Mouse (Mus musculus) neural tube, postnatal 0 days (tissue): ENCODE measurements around the gene Mrpl12. TPM values are rescaled to one million over a fixed set of nuclear protein-coding genes. Genes with fewer than 3 reads are reported as not detected.

Source experiments
- polyA plus RNA-seq: library from polyadenylated mRNA; unstranded; fragments of >200 nt; fragmentation: Nextera tagmentation; extraction: Ambion mirVana; gene quantifications from 2 replicates; pipeline ENCODE4 v1.2.1, GENCODE M21; 2015

Gene Mrpl12
- 156 and 163 TPM in 2 replicates for polyA plus RNA-seq

GRCm38 (mm10) chr11:120484265-120484981 is at the start of gene Mrpl12:
Mrpl12 (plus strand) TSS chr11:120484613.

GRCm38 (mm10) chr11:120437152-120437856 is 47.1 kb upstream of the Mrpl12 start, which contains the start of gene Nploc4:
Nploc4 (minus strand) TSS chr11:120437708.

GRCm38 (mm10) chr11:120442344-120442743 is 42.1 kb upstream of the Mrpl12 start, which contains the start of gene Tspan10:
Tspan10 (plus strand) TSS chr11:120442644.

GRCm38 (mm10) chr11:120453306-120453705 is 31.1 kb upstream of the Mrpl12 start, which contains the start of gene Pde6g:
Pde6g (minus strand) TSS chr11:120453500.

GRCm38 (mm10) chr11:120457772-120458751 is 26.4 kb upstream of the Mrpl12 start, which contains the start of the genes Oxld1 and Ccdc137:
Oxld1 (minus strand) TSS chr11:120458068.
Ccdc137 (plus strand) TSS chr11:120458115.

GRCm38 (mm10) chr11:120467051-120467735 is 17.2 kb upstream of the Mrpl12 start, which contains the start of gene Arl16:
Arl16 (minus strand) TSS chr11:120467607.

GRCm38 (mm10) chr11:120491317-120492023 is 7.1 kb downstream of the Mrpl12 start, which contains the start of gene Slc25a10:
Slc25a10 (plus strand) TSS chr11:120491840.

GRCm38 (mm10) chr11:120530085-120530964 is 45.9 kb downstream of the Mrpl12 start, which contains the start of gene Gcgr:
Gcgr (plus strand) TSS chr11:120530699.

Other genes starting within 250 kb of the Mrpl12 start
- 3,213 and 3,438 TPM in 2 replicates for gene Actg1, start 136.1 kb upstream of the Mrpl12 start, polyA plus RNA-seq
- gene Fscn2, start 123.1 kb upstream of the Mrpl12 start, polyA plus RNA-seq, result 1.2 and 1.4 TPM in 2 replicates
- gene Faap100, start 105.8 kb upstream of the Mrpl12 start, polyA plus RNA-seq, result 55.9 and 70.0 TPM in 2 replicates
- 25.7 and 27.7 TPM in 2 replicates for gene Nploc4, start 46.9 kb upstream of the Mrpl12 start, polyA plus RNA-seq
- not detected in 2 replicates for gene Tspan10, start 42.0 kb upstream of the Mrpl12 start, polyA plus RNA-seq
- gene Pde6g, start 31.1 kb upstream of the Mrpl12 start, polyA plus RNA-seq, result 0.15 TPM in 1 of 2 replicates, not detected in the other
- gene Oxld1, start 26.5 kb upstream of the Mrpl12 start, polyA plus RNA-seq, result 15.1 and 15.8 TPM in 2 replicates
- gene Ccdc137, start 26.5 kb upstream of the Mrpl12 start, polyA plus RNA-seq, result 16.5 and 23.4 TPM in 2 replicates
- 86.7 and 89.4 TPM in 2 replicates for gene Arl16, start 17.0 kb upstream of the Mrpl12 start, polyA plus RNA-seq
- gene Slc25a10, start 7.2 kb downstream of the Mrpl12 start, polyA plus RNA-seq, result 29.1 and 32.5 TPM in 2 replicates
- 0.29 and 0.30 TPM in 2 replicates for gene Gcgr, start 46.1 kb downstream of the Mrpl12 start, polyA plus RNA-seq
- gene Mcrip1, start 65.1 kb downstream of the Mrpl12 start, polyA plus RNA-seq, result 238 and 259 TPM in 2 replicates
- not detected in 2 replicates for gene Ppp1r27, start 66.5 kb downstream of the Mrpl12 start, polyA plus RNA-seq
- 213 and 228 TPM in 2 replicates for gene P4hb, start 88.6 kb downstream of the Mrpl12 start, polyA plus RNA-seq
- 444 and 484 TPM in 2 replicates for gene Arhgdia, start 97.0 kb downstream of the Mrpl12 start, polyA plus RNA-seq
- gene Alyref, start 113.8 kb downstream of the Mrpl12 start, polyA plus RNA-seq, result 163 and 172 TPM in 2 replicates
- 220 and 225 TPM in 2 replicates for gene Anapc11, start 113.8 kb downstream of the Mrpl12 start, polyA plus RNA-seq
- gene Npb, start 123.9 kb downstream of the Mrpl12 start, polyA plus RNA-seq, result 1.8 and 3.2 TPM in 2 replicates
- gene Pcyt2, start 133.3 kb downstream of the Mrpl12 start, polyA plus RNA-seq, result 162 and 185 TPM in 2 replicates
- gene Sirt7, start 140.6 kb downstream of the Mrpl12 start, polyA plus RNA-seq, result 42.3 and 44.0 TPM in 2 replicates
- gene Mafg, start 149.0 kb downstream of the Mrpl12 start, polyA plus RNA-seq, result 47.6 and 50.2 TPM in 2 replicates
- 8.8 and 9.5 TPM in 2 replicates for gene Pycr1, start 159.2 kb downstream of the Mrpl12 start, polyA plus RNA-seq
- gene Myadml2, start 163.5 kb downstream of the Mrpl12 start, polyA plus RNA-seq, result 1.6 and 2.8 TPM in 2 replicates
- gene Notum, start 176.6 kb downstream of the Mrpl12 start, polyA plus RNA-seq, result 13.9 and 15.4 TPM in 2 replicates
- gene Aspscr1, start 188.4 kb downstream of the Mrpl12 start, polyA plus RNA-seq, result 134 and 150 TPM in 2 replicates
- 103 and 104 TPM in 2 replicates for gene Cenpx, start 229.1 kb downstream of the Mrpl12 start, polyA plus RNA-seq
- gene Lrrc45, start 229.3 kb downstream of the Mrpl12 start, polyA plus RNA-seq, result 45.3 and 62.8 TPM in 2 replicates
- 617 and 689 TPM in 2 replicates for gene Rac3, start 236.9 kb downstream of the Mrpl12 start, polyA plus RNA-seq
- gene Dcxr, start 242.7 kb downstream of the Mrpl12 start, polyA plus RNA-seq, result 25.0 and 27.0 TPM in 2 replicates
- gene Cbr2, start 247.5 kb downstream of the Mrpl12 start, polyA plus RNA-seq, result 4.1 and 4.5 TPM in 2 replicates